Mouse (Mus musculus) embryonic facial prominence, embryonic 14.5 days (tissue): ENCODE measurements at regions not wholly inside any gene's neighbourhood (a gene's known extent, or its start where the extent isn't known, plus 50 kb on each side); places are given as distances from the start of the nearest gene placed in this dataset.

Experiments used
- ATAC-seq: fragments of 200-750 bp; cut with Nextera tagmentation; 2 replicates; pipeline ENCODE4 v1.8.0; 2017; ENCODE audit warnings: low read depth, moderate number of reproducible peaks, moderate TSS enrichment
- DNase-seq: peaks from one replicate; pipeline ENCODE4 v3.0.0-alpha.2; 2015; ENCODE audit warnings: low spot score
- H3K27ac ChIP-seq: fragments of 300-500 bp; sonication (generic); replicated peaks from 2 replicates; pipeline ENCODE4 v1.5.1; 2014; ENCODE audit warnings: low read depth, mild to moderate bottlenecking, low read length, moderate library complexity
- H3K27me3 ChIP-seq: fragments of 300-500 bp; sonication (generic); replicated peaks from 2 replicates; pipeline ENCODE4 v1.6.1; 2014; ENCODE audit warnings: low read length; ENCODE audit not compliant: control insufficient read depth, insufficient read depth
- H3K36me3 ChIP-seq: fragments of 300-500 bp; sonication (generic); 2 replicates; pipeline ENCODE4 v1.6.1; 2014; ENCODE audit warnings: low read length, mixed read lengths; ENCODE audit not compliant: control insufficient read depth, insufficient read depth
- H3K4me1 ChIP-seq: fragments of 300-500 bp; sonication (generic); 2 replicates; pipeline ENCODE4 v1.6.1; 2014; ENCODE audit warnings: antibody characterized with exemption, low read length; ENCODE audit not compliant: control insufficient read depth, insufficient read depth
- H3K4me2 ChIP-seq: fragments of 300-500 bp; sonication (generic); 2 replicates; pipeline ENCODE4 v1.6.1; 2014; ENCODE audit warnings: low read depth, mild to moderate bottlenecking, low read length, moderate library complexity, mixed read lengths
- H3K4me3 ChIP-seq: fragments of 300-500 bp; sonication (generic); 2 replicates; pipeline ENCODE4 v1.5.1; 2014; ENCODE audit warnings: low read depth, mild to moderate bottlenecking, low read length
- H3K9ac ChIP-seq: fragments of 300-500 bp; sonication (generic); 2 replicates; pipeline ENCODE4 v1.6.1; 2014; ENCODE audit warnings: low read depth, mild to moderate bottlenecking, low read length, moderate library complexity, mixed read lengths
- H3K9me3 ChIP-seq: fragments of 300-500 bp; sonication (generic); 2 replicates; pipeline ENCODE4 v1.6.1; 2016; ENCODE audit warnings: low read length; ENCODE audit not compliant: control insufficient read depth
- WGBS: fragments of 180-500 bp; shearing (Covaris S2); extraction: QIAGEN DNeasy Blood & Tissue Kit; methylation state at CpG from one replicate; pipeline ENCODE4 v1.1.7; 2014; 5-methylcytosine and 5-hydroxymethylcytosine counted together

GRCm38 (mm10) chr10:83937168-83937567 lies 214.5 kb downstream of the 1500009L16Rik start:
- ATAC-seq, result no peak
- WGBS, result 55% methylated on average over 9 of the region's 9 CpGs
- H3K27ac ChIP-seq, result no peak overlapping the region

GRCm38 (mm10) chr10:83942101-83942500 lies 219.4 kb downstream of the 1500009L16Rik start:
- WGBS, result 30% methylated on average over 3 of the region's 3 CpGs
- Histone ChIP-seq H3K4me3 (no peak overlapping the region), H3K9ac (no peak overlapping the region), H3K27me3 (no peaks in the 10 kb centered on the region), H3K9me3 (no peaks in the 10 kb centered on the region), H3K27ac (no peak overlapping the region), H3K36me3 (no peaks in the 10 kb centered on the region), H3K4me1 (no peaks in the 10 kb centered on the region), H3K4me2 (no peak overlapping the region)
- DNase-seq (no peak), ATAC-seq (no peak)

More at GRCm38 (mm10) chr10:83937168-83937567, 214.5 kb downstream of the 1500009L16Rik start:
- H3K27me3 ChIP-seq, result no peaks in the 10 kb centered on the region
- 0 out of 2 replicates have a peak, but pooled peaks cover 3% of the 10 kb centered on the region for H3K4me1 ChIP-seq
- H3K9me3 ChIP-seq, result no peaks in the 10 kb centered on the region
- no peaks in the 10 kb centered on the region for H3K36me3 ChIP-seq
- H3K4me2 ChIP-seq, result no peak overlapping the region
- no peak overlapping the region for H3K9ac ChIP-seq
- no peak for DNase-seq
- H3K4me3 ChIP-seq, result no peak overlapping the region

GRCm38 (mm10) chr10:83944158-83944557 lies 221.5 kb downstream of the 1500009L16Rik start:
- no peak overlapping the region for H3K27ac ChIP-seq
- no peaks in the 10 kb centered on the region for H3K27me3 ChIP-seq
- ATAC-seq (no peak), DNase-seq (no peak)
- no peaks in the 10 kb centered on the region for H3K36me3 ChIP-seq
- H3K4me3 ChIP-seq, result no peak overlapping the region
- H3K9ac ChIP-seq, result no peak overlapping the region
- no peak overlapping the region for H3K4me2 ChIP-seq
- H3K9me3 ChIP-seq, result no peaks in the 10 kb centered on the region
- WGBS, result 86% methylated on average over 1 of the region's 1 CpGs
- H3K4me1 ChIP-seq, result no peaks in the 10 kb centered on the region

- no peak for DNase-seq
- Histone ChIP-seq H3K27ac (no peak overlapping the region), H3K9ac (no peak overlapping the region), H3K4me1 (no peaks in the 10 kb centered on the region), H3K4me2 (no peak overlapping the region), H3K36me3 (no peaks in the 10 kb centered on the region), H3K9me3 (no peaks in the 10 kb centered on the region), H3K4me3 (no peak overlapping the region), H3K27me3 (no peaks in the 10 kb centered on the region)
- 91% methylated on average over 10 of the region's 10 CpGs for WGBS
- no peak for ATAC-seq
Measured at GRCm38 (mm10) chr10:83944897-83945296, 222.2 kb downstream of the 1500009L16Rik start.

- WGBS, result 75% methylated on average over 9 of the region's 9 CpGs
- H3K4me2 ChIP-seq, result no peak overlapping the region
- H3K27ac ChIP-seq, result no peak overlapping the region
- no peaks in the 10 kb centered on the region for H3K4me1 ChIP-seq
- H3K36me3 ChIP-seq, result no peaks in the 10 kb centered on the region
- DNase-seq (no peak), ATAC-seq (no peak)
- no peak overlapping the region for H3K9ac ChIP-seq
- H3K9me3 ChIP-seq, result no peaks in the 10 kb centered on the region
- no peaks in the 10 kb centered on the region for H3K27me3 ChIP-seq
- H3K4me3 ChIP-seq, result no peak overlapping the region
Measured at GRCm38 (mm10) chr10:83945503-83945902, 222.8 kb downstream of the 1500009L16Rik start.

- no peaks in the 10 kb centered on the region for H3K36me3 ChIP-seq
- H3K9ac ChIP-seq, result no peak overlapping the region
- WGBS, result 77% methylated on average over 11 of the region's 11 CpGs
- H3K4me3 ChIP-seq, result no peak overlapping the region
- no peak overlapping the region for H3K27ac ChIP-seq
- H3K27me3 ChIP-seq, result no peaks in the 10 kb centered on the region
- H3K4me1 ChIP-seq, result no peaks in the 10 kb centered on the region
- no peak overlapping the region for H3K4me2 ChIP-seq
- H3K9me3 ChIP-seq, result no peaks in the 10 kb centered on the region
- DNase-seq (no peak), ATAC-seq (no peak)
Measured at GRCm38 (mm10) chr10:83946186-83947176, 223.8 kb downstream of the 1500009L16Rik start.

- Histone ChIP-seq H3K4me2 (no peak overlapping the region), H3K27ac (no peak overlapping the region), H3K9ac (no peak overlapping the region), H3K9me3 (no peaks in the 10 kb centered on the region), H3K4me1 (no peaks in the 10 kb centered on the region), H3K36me3 (no peaks in the 10 kb centered on the region), H3K27me3 (no peaks in the 10 kb centered on the region), H3K4me3 (no peak overlapping the region)
- ATAC-seq (peak; percentile 37; the same call in 1 of the 2 replicates), DNase-seq (peak; percentile 41)
- WGBS, result 54% methylated on average over 18 of the region's 18 CpGs
Measured at GRCm38 (mm10) chr10:83957118-83957759, 234.6 kb downstream of the 1500009L16Rik start.

- DNase-seq (no peak), ATAC-seq (no peak)
- Histone ChIP-seq H3K4me3 (no peak overlapping the region), H3K4me1 (no peaks in the 10 kb centered on the region), H3K9me3 (no peaks in the 10 kb centered on the region), H3K36me3 (no peaks in the 10 kb centered on the region), H3K27me3 (no peaks in the 10 kb centered on the region), H3K27ac (no peak overlapping the region), H3K9ac (no peak overlapping the region), H3K4me2 (no peak overlapping the region)
- WGBS, result 84% methylated on average over 3 of the region's 3 CpGs
Measured at GRCm38 (mm10) chr10:83958397-83958796, 235.7 kb downstream of the 1500009L16Rik start.
